Mouse (Mus musculus) heart, embryonic 14.5 days (tissue): ENCODE measurements at regions not wholly inside any gene's neighbourhood (a gene's known extent, or its start where the extent isn't known, plus 50 kb on each side); places are given as distances from the start of the nearest gene placed in this dataset.
A peak's percentile ranks its signal among the peaks of the same experiment; 100 is the strongest.

Experiments used
- ATAC-seq: fragments of 200-750 bp; cut with Nextera tagmentation; 2 replicates; pipeline ENCODE4 v1.8.0; 2017; ENCODE audit warnings: low read depth, moderate TSS enrichment; ENCODE audit not compliant: insufficient number of reproducible peaks, insufficient read depth, low FRiP score
- H3K27ac ChIP-seq, 2 experiments: fragments of 200-500 bp in 1 of 2; fragments of 300-500 bp in 1 of 2; sonication (generic) in 1 of 2; replicated peaks in 1 of 2; 2 replicates each; pipeline ENCODE4 v1.5.1; 2012 to 2014; ENCODE audit warnings: low read depth in 2 of 2, low read length in 2 of 2, control low read depth in 1 of 2, mild to moderate bottlenecking in 1 of 2, mixed read lengths in 1 of 2; ENCODE audit not compliant: control insufficient read depth in 1 of 2, insufficient read depth in 1 of 2
- H3K27me3 ChIP-seq: fragments of 300-500 bp; sonication (generic); 2 replicates; pipeline ENCODE4 v1.6.1; 2014; ENCODE audit warnings: mild to moderate bottlenecking, low read length, control low read depth; ENCODE audit not compliant: control insufficient read depth, insufficient read depth
- H3K36me3 ChIP-seq: fragments of 300-500 bp; sonication (generic); 2 replicates; pipeline ENCODE4 v1.6.1; 2014; ENCODE audit warnings: mild to moderate bottlenecking, control low read depth, low read length, mixed read lengths; ENCODE audit not compliant: control insufficient read depth, insufficient read depth
- H3K4me1 ChIP-seq, 2 experiments: fragments of 200-500 bp in 1 of 2; fragments of 300-500 bp in 1 of 2; sonication (generic) in 1 of 2; 2 replicates each; pipeline ENCODE4 v1.6.1; 2012 to 2014; ENCODE audit warnings: low read length in 2 of 2, control low read depth in 1 of 2, mixed read lengths in 1 of 2; ENCODE audit not compliant: control insufficient read depth in 2 of 2, insufficient read depth in 2 of 2
- H3K4me2 ChIP-seq: fragments of 300-500 bp; sonication (generic); 2 replicates; pipeline ENCODE4 v1.6.1; 2014; ENCODE audit warnings: mild to moderate bottlenecking, low read length
- H3K4me3 ChIP-seq, 2 experiments: fragments of 200-500 bp in 1 of 2; fragments of 300-500 bp in 1 of 2; sonication (generic) in 1 of 2; 2 replicates each; pipeline ENCODE4 v1.5.1; 2012 to 2014; ENCODE audit warnings: low read length in 2 of 2, mild to moderate bottlenecking in 2 of 2, control low read depth in 1 of 2, low read depth in 1 of 2, moderate library complexity in 1 of 2; ENCODE audit not compliant: control insufficient read depth in 1 of 2, insufficient read depth in 1 of 2
- H3K9ac ChIP-seq: fragments of 300-500 bp; sonication (generic); 2 replicates; pipeline ENCODE4 v1.6.1; 2014; ENCODE audit warnings: mild to moderate bottlenecking, low read length
- H3K9me3 ChIP-seq: fragments of 300-500 bp; sonication (generic); 2 replicates; pipeline ENCODE4 v1.6.1; 2016; ENCODE audit warnings: low read length, control low read depth; ENCODE audit not compliant: control insufficient read depth
- WGBS: fragments of 180-500 bp; shearing (Covaris S2); extraction: QIAGEN DNeasy Blood & Tissue Kit; methylation state at CpG from one replicate; pipeline ENCODE4 v1.1.7; 2014; 5-methylcytosine and 5-hydroxymethylcytosine counted together

DNA sequence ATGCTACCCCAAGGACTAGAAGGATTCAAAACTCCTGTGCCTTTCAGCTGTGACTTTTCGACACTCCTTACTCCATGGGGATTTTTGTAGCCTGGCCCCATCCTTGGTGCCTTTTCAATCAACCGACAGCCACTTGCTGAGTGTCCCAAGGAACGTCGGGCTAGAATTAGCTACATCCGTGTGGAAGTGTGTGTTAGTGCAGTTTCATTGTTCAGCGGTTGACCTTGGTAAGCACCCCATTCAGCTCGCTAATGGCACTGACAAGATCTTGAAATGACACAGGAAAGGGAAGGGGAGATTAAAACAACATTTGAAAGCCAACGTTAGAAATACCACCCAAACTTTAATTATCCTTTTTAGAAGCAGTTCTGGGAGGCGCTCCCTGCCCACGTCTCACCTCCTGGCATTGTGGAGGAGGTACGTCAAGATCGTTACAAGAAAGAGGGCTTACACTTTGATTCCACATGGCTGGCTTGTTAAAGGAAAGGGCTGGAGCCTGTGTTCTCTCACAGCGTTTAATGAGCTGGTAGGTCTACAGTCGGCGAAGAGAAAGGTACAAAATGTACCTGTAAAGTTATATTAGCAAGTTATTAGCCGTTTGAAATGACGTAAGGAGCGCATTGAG, 536.4 kb downstream of the Fam19a2 start:
- WGBS, result 49% methylated on average over 18 of the region's 18 CpGs
- no peak for ATAC-seq
- Histone ChIP-seq H3K4me1 (peaks cover 0 to 2% of the 10 kb centered on the region in 2 experiments; a peak in 1 of 4 replicates), H3K36me3 (no peaks in the 10 kb centered on the region), H3K9me3 (no peaks in the 10 kb centered on the region), H3K27me3 (no peaks in the 10 kb centered on the region), H3K9ac (no peak overlapping the region), H3K27ac (no peak overlapping the region), H3K4me2 (peak overlapping the region; percentile 22), H3K4me3 (no peak overlapping the region)

DNA sequence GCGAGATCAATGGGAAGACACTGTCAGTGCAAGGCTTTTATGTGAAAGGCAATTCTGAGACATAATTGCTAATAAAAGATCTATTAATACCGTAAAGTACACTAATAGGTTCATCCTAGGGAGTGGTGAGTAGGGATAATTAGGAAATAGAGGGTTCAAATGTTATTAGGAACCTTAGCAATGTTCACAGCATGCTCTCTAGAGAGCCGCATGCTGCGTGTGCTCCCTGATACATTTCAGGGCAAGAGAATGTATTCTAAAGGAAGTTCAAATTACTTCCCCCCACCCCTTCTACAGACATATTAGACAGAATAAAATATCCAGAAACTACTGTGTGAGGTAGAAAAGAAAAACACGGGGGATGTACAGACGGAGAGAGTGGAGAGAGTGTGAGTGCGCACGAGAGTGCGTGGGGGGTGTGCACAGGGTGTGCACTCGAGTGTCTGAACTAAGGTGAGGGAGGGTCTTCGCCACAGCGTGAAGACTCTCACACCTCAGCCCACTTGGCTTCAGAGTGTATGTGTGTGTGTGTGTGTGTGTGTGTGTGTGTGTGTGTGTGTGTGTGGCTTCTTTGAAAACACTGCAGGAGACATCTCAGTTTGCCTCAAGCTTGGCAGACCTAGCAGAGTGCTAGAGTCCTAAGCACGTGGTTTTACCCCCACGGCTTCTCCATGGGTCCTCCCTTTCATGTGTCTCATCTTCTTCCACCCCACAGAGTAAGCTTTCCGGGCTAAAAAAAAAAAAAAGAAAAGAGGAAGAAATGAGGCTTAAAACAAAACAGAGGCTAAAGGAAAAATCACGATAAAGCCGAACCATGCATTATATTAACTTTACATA, 537.1 kb downstream of the Fam19a2 start:
- H3K4me3 ChIP-seq, result no peak overlapping the region
- no peak overlapping the region for H3K9ac ChIP-seq
- H3K4me2 ChIP-seq, result no peak overlapping the region
- no peak overlapping the region for H3K27ac ChIP-seq
- H3K9me3 ChIP-seq, result no peaks in the 10 kb centered on the region
- no peak for ATAC-seq
- peaks cover 0 to 2% of the 10 kb centered on the region in 2 experiments; a peak in 1 of 4 replicates for H3K4me1 ChIP-seq
- H3K27me3 ChIP-seq, result no peaks in the 10 kb centered on the region
- WGBS, result 83% methylated on average over 17 of the region's 17 CpGs
- no peaks in the 10 kb centered on the region for H3K36me3 ChIP-seq

DNA sequence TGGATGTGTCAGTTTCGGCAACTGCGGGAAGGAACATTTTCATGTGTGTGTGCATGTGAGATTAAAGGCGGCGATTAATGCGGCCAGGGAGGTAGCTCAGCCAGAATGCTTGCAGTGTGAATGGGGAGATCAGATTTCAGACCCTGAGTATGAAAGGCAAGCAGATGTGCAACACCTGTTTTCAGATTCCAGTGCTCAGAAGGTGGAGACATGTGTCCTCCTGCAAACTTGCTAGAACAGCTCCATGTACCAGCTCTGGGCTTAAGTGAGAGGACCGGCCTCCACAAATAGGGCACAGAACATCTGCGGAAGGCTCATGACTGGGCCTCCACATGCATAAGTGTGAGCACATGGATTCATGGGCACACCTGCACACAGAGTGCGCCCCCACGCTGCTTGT, 547.1 kb downstream of the Fam19a2 start:
- Histone ChIP-seq H3K27ac (no peak overlapping the region), H3K9ac (no peak overlapping the region), H3K4me3 (no peak overlapping the region), H3K9me3 (no peaks in the 10 kb centered on the region), H3K36me3 (no peaks in the 10 kb centered on the region), H3K4me1 (no peaks in the 10 kb centered on the region), H3K4me2 (no peak overlapping the region), H3K27me3 (no peaks in the 10 kb centered on the region)
- WGBS, result 82% methylated on average over 9 of the region's 9 CpGs
- no peak for ATAC-seq

DNA sequence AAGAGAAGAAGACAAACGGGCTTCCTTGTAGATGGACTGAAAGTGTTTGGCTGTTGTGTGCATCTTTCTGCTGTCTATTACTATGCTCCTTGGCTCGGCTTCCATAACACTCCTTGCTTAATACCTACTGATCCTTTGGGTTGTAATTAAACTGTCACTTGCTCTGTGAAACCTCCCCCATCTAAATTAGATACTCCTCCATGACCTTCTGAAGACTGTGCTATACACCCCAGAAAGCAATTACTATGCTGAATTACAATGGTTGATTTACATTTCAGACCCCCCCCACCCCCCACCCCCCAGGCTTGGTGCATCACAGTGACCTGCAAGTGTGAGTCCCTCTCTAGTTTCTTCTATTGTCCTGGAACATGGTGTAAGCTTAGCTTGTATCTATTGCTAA, 549.3 kb downstream of the Fam19a2 start:
- Histone ChIP-seq H3K9ac (no peak overlapping the region), H3K27me3 (no peaks in the 10 kb centered on the region), H3K27ac (no peak overlapping the region), H3K4me2 (no peak overlapping the region), H3K9me3 (no peaks in the 10 kb centered on the region), H3K36me3 (no peaks in the 10 kb centered on the region), H3K4me3 (no peak overlapping the region), H3K4me1 (no peaks in the 10 kb centered on the region)
- WGBS, result 71% methylated on average over 2 of the region's 2 CpGs
- no peak for ATAC-seq

DNA sequence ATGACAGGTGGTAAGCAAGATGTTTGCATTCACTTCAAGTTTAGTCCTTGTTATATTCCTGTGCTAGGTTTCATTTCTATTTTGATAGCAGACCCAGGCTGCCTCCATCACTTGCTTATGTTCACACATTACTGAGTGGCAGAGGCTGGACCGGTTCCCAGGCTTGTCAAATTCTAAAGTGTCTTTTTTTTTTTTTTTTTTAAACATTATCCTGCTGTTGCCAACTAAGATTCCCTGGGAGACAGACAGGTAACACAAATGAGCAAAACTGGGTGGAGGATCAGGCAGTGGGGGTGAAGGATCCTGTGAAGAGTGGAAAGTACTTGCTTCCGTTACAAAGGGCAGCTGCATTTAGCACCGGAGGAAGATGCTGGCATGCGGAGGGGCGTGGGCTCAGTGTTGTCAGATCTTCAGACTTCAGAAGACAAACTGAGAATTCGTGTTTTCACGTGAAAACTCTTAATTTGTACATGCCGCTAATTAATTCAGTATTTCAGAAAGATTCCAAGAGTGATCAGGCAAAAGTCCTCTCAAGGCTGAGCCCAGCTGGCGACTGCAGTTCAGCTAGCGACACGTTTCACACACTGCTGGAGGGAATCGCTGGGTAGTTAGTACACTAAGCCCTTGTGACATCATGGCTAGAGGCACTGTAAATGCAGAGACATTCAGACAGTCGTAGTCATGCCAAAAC, 576.4 kb downstream of the Fam19a2 start:
- H3K27ac ChIP-seq, result no peak overlapping the region
- H3K36me3 ChIP-seq, result no peaks in the 10 kb centered on the region
- no peaks in the 10 kb centered on the region for H3K9me3 ChIP-seq
- peaks cover 2 to 6% of the 10 kb centered on the region in 2 experiments; a peak in 2 of 4 replicates for H3K4me1 ChIP-seq
- H3K27me3 ChIP-seq, result no peaks in the 10 kb centered on the region
- H3K4me3 ChIP-seq, result no peak overlapping the region
- WGBS, result 26% methylated on average over 13 of the region's 13 CpGs
- peak overlapping the region; percentile 34 for H3K4me2 ChIP-seq
- H3K9ac ChIP-seq, result no peak overlapping the region
- ATAC-seq, result no peak

DNA sequence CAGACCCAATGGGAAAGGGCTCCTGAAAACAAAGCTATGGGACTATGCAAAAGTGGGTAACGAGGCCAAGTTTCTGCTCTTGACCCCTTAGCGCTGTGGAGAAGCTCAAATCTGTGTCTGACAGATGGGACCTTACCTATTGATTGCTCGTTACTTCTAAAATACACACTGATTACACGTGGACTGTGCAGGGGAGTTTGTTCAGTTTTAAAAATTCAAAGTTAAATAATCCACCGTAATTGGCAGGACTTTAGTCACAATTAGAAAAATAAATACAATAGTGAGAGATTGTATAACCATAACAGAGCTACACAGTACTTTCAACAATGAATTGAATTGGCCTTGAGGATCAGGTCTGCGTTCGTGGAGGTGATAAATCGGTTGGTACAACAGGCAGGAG, 578.3 kb downstream of the Fam19a2 start:
- Histone ChIP-seq H3K27me3 (no peaks in the 10 kb centered on the region), H3K27ac (no peak overlapping the region), H3K4me2 (no peak overlapping the region), H3K4me3 (no peak overlapping the region), H3K4me1 (peaks cover 2 to 6% of the 10 kb centered on the region in 2 experiments; a peak in 2 of 4 replicates), H3K36me3 (no peaks in the 10 kb centered on the region), H3K9me3 (no peaks in the 10 kb centered on the region), H3K9ac (no peak overlapping the region)
- no peak for ATAC-seq
- 86% methylated on average over 8 of the region's 8 CpGs for WGBS

DNA sequence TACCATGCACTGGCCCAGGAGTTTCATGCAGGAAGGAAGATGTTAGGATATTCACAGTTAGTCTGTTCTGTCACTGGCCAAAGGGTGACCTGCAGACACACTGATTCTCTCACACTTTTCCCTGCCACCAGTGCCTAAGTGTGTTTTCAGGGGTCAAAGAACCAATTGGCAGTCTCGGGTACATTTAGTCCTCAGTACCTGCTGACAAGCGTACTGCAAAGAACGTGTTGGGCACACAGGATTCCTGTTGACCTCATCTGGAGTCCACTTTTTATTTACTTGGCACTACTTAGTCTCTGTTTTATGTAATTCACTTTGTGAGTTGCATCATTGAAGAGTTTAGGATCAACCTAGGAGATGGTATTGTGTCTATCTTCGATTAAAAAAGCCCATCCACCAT, 579.8 kb downstream of the Fam19a2 start:
- 75% methylated on average over 4 of the region's 4 CpGs for WGBS
- no peak overlapping the region for H3K27ac ChIP-seq
- no peak for ATAC-seq

More for the DNA sequence above, 579.8 kb downstream of the Fam19a2 start:
- no peak overlapping the region for H3K9ac ChIP-seq
- no peaks in the 10 kb centered on the region for H3K9me3 ChIP-seq
- H3K27me3 ChIP-seq, result no peaks in the 10 kb centered on the region
- no peak overlapping the region for H3K4me2 ChIP-seq
- H3K36me3 ChIP-seq, result no peaks in the 10 kb centered on the region
- H3K4me1 ChIP-seq, result peaks cover 2 to 6% of the 10 kb centered on the region in 2 experiments; a peak in 2 of 4 replicates
- H3K4me3 ChIP-seq, result no peak overlapping the region
